Mouse (Mus musculus): ENCODE results near the gene Ifit1bl1. TPM values are rescaled to one million over a fixed set of nuclear protein-coding genes. Genes with fewer than 3 reads are reported as not detected.
A peak's percentile ranks its signal among the peaks of the same experiment; 100 is the strongest.
"Not testable (repeated sequence)": the region's sequence is repeated elsewhere in the genome, so short reads cannot be mapped to it uniquely, and the experiment has no call there.

The Ifit1bl1 gene
- polyA plus RNA-seq, 1 experiment from 2014 or later: 0.14 TPM

DNA sequence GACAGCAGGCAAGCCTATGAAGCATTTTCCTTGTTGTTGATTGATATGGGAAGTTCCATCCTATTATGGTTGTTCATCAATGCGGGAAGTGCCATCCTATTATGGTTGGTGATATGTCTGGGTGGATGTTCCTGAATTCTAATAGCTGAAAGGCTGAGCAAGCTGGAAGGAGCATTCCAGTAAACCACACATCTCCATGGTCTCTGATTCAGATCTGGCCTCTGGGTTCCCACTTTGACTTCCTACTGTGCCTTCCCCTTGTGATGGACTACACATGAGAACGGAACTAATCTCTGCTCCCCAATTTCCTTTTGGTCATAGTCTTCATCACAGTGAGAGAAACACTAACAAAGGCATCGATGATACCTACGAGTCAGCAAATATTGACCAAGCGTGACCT is 19.1 kb upstream of the Ifit1bl1 start:
- H3K27ac ChIP-seq: no peak overlapping the region
- H3K27me3 ChIP-seq: no peaks in the 10 kb centered on the region
- no peak overlapping the region for H3K9ac ChIP-seq
- H3K9me3 ChIP-seq: no peaks in the 10 kb centered on the region
- H3K4me1 ChIP-seq: no peaks in the 10 kb centered on the region
- H3K4me2 ChIP-seq (replicated peaks): no peak overlapping the region
- 91% methylated on average over 5 of the region's 5 CpGs for WGBS
- H3K4me3 ChIP-seq: no peak overlapping the region
- no peaks in the 10 kb centered on the region for H3K36me3 ChIP-seq
- no peak for ATAC-seq (ENCODE audit: insufficient number of reproducible peaks, insufficient read depth, low FRiP score, low TSS enrichment)

DNA sequence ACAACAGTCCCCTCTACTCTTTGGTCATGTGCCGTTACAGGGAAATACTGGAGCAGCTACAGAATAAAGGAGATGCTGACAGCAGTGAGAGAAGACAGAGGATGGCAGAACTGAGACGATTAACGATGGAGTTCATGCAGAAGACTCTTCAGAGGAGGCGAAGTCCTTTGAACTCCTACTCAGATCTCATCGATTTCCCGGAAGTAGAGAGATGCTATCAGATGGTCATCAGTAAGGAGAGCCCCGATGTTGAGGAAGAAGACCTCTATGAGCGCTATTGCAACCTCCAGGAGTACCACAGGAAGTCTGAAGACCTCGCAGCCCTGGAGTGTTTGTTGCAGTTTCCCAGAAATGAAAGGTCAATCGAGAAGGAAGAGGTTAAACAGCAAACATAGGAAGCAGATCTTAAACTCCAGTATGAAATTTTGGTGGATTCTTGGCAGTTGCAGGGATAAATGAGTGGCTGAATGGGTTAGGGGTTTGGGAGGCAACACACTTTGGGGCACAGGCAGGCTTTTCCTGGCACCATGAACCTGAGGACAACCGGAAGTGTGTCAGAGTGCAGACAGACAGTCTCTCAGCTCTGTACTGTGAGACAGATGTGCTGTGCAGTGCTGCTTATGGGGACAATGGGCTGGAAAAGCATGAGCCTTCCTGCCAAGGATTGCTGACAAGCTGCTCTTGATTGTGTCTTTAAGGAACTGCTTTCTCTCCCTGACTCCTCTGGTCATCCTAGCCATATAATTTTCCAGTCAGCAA is 10.7 kb upstream of the Ifit1bl1 start:
- not testable (repeated sequence) for ATAC-seq (ENCODE audit: insufficient number of reproducible peaks, insufficient read depth, low FRiP score, low TSS enrichment); H3K27ac ChIP-seq; H3K9ac ChIP-seq; H3K4me3 ChIP-seq; H3K4me2 ChIP-seq (replicated peaks); H3K27me3 ChIP-seq; H3K9me3 ChIP-seq; H3K36me3 ChIP-seq; H3K4me1 ChIP-seq
- 76% methylated on average over 5 of the region's 11 CpGs for WGBS

DNA sequence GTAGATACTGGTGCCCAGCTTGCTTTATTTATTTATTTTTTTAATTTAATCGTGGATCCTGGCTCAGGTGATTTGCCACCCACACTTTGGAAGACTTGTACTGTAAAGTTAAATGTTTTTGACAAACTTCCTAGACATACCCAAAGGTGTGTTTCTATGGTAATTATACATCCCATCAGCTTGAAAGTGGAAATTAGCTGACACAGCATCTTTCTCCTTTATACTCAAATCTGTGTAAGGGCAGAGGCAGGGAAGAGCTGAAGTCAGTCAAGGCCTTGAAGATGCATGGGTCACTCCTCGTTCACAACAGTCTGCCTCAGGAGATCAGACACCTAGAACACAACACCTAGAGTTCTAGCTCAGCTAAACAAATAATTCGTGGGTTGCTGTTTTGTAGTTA is 8.4 kb upstream of the Ifit1bl1 start:
- H3K4me2 ChIP-seq (replicated peaks); H3K4me1 ChIP-seq; H3K36me3 ChIP-seq; H3K27ac ChIP-seq; H3K9me3 ChIP-seq; ATAC-seq (ENCODE audit: insufficient number of reproducible peaks, insufficient read depth, low FRiP score, low TSS enrichment); H3K27me3 ChIP-seq; H3K4me3 ChIP-seq; H3K9ac ChIP-seq: not testable (repeated sequence)
- 73% methylated on average over 3 of the region's 3 CpGs for WGBS

DNA sequence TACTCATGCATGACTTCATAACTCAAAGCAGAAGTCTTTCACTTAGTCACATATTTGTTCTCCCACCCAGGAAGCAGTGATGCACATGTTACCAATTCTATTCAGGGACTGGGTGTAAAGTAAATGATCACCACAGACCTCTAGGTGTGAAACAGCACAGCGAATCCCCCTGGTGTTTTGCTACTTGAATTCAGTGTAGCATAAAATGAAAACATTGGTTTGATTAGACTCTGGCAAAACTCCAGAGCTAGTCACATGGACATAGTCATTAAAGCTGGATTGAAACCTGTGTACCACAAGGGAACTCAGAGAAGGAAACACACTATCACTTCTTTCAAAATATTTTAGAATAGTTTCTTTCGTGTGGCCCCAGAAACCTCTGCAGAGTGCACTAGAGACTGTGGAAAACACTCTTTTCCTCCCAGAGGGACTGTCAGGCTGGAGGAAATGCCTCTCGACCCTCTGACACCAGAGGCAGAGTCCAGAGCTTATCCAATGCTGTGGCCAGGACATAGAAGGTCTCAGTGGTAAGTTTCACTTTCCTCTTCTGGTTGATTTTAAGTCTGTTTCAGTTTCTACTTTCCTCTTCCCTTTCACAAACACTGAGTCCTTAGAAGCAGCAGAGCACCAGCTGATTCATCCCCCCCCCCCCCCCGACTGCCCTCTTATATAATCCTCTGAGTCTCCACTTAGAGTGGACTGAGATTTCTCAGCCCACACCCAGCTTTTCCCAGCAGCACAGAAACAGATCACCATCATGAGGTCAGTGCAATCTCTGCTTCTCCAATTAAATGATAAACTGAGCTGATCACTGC is 5.7 kb upstream of the Ifit1bl1 start, which contains the start of gene Ifit3b:
Ifit3b (plus strand) TSS at position 734 of the 815 bp plus-strand sequence.
- H3K4me3 ChIP-seq: not testable (repeated sequence)

DNA sequence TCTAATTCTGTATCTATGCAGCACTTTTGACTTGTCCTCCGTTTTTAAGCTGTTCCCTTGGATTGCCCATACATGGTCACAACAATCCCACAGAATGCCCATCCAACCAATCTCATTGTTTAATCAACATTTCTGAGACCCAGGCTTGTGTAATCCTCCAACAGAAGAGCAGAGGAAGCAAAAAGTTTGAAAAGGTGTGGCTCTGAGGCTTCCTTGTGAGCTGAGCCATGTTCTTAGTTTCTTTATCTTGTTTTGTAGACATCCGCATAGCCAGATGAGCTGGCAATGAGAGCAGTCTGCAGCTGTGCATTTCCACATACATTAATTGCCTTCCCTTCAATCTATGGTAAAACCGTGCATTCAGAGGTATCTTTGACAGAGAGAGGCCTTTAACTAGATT is 3.7 kb upstream of the Ifit1bl1 start:
- WGBS: 84% methylated on average over 3 of the region's 3 CpGs
- no peak for ATAC-seq (ENCODE audit: insufficient number of reproducible peaks, insufficient read depth, low FRiP score, low TSS enrichment)

More for the DNA sequence above, 5.7 kb upstream of the Ifit1bl1 start, which contains the start of gene Ifit3b:
- H3K27me3 ChIP-seq; H3K9ac ChIP-seq; H3K36me3 ChIP-seq; H3K4me1 ChIP-seq; H3K9me3 ChIP-seq; H3K27ac ChIP-seq; H3K4me2 ChIP-seq (replicated peaks): not testable (repeated sequence)
- ATAC-seq (ENCODE audit: insufficient number of reproducible peaks, insufficient read depth, low FRiP score, low TSS enrichment): peak; percentile 57
- WGBS: 33% methylated on average over 4 of the region's 4 CpGs

DNA sequence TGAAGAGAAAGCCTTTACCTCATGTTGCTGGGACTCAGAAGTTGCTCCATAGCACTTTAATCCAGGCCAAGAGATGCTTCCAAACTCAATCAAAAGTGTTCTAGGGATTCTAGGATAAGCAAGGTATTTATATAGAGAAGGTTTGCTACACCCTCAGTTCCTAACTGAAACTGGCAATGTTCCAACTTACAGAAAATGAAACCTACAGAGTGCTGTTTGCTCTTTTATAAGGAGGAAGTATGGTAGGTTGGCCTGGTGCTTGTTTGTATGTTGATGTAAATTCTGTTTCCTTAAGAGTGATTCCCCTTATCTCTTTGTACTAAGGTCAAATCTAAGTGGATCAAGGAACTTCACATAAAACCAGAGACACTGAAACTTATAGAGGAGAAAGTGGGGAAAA is 2.5 kb downstream of the Ifit1bl1 start:
- not testable (repeated sequence) for H3K9ac ChIP-seq; H3K4me3 ChIP-seq; H3K27ac ChIP-seq; H3K4me2 ChIP-seq (replicated peaks); ATAC-seq (ENCODE audit: insufficient number of reproducible peaks, insufficient read depth, low FRiP score, low TSS enrichment); H3K9me3 ChIP-seq; H3K27me3 ChIP-seq; H3K4me1 ChIP-seq; H3K36me3 ChIP-seq

More for the DNA sequence above, 3.7 kb upstream of the Ifit1bl1 start:
- H3K4me2 ChIP-seq (replicated peaks): no peak overlapping the region
- H3K9ac ChIP-seq: no peak overlapping the region
- no peak overlapping the region for H3K4me3 ChIP-seq
- no peak overlapping the region for H3K27ac ChIP-seq
- H3K36me3 ChIP-seq: no peaks in the 10 kb centered on the region
- H3K9me3 ChIP-seq: no peaks in the 10 kb centered on the region
- peaks cover 3% of the 10 kb centered on the region; the same call in 1 of the 2 replicates for H3K4me1 ChIP-seq
- no peaks in the 10 kb centered on the region for H3K27me3 ChIP-seq

DNA sequence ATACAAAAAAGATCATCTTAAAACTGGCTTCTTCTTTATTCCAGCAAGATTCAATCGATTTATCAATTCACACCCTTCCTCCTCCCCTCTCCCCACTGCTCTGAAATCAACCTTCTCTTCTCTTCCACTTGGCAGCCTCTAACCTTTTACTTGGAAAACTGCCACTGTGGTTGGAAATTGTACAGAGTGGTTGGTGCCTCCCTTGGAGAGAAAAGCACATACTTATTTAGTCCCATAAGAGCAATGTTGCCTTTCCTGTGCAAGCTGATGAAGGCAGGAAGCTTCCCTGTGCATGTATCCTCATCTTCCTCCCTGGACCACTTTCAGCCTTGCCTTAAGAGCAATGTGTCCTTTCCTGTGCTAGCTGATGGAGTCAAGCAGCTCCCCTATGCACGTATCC is 3.4 kb downstream of the Ifit1bl1 start:
- no peak overlapping the region for H3K4me3 ChIP-seq
- H3K4me1 ChIP-seq: no peaks in the 10 kb centered on the region
- H3K9ac ChIP-seq: no peak overlapping the region
- WGBS: 84% methylated on average over 2 of the region's 2 CpGs
- H3K27me3 ChIP-seq: no peaks in the 10 kb centered on the region
- no peak overlapping the region for H3K4me2 ChIP-seq (replicated peaks)
- no peak overlapping the region for H3K27ac ChIP-seq
- no peak for ATAC-seq (ENCODE audit: insufficient number of reproducible peaks, insufficient read depth, low FRiP score, low TSS enrichment)
- H3K36me3 ChIP-seq: no peaks in the 10 kb centered on the region
- H3K9me3 ChIP-seq: no peaks in the 10 kb centered on the region

DNA sequence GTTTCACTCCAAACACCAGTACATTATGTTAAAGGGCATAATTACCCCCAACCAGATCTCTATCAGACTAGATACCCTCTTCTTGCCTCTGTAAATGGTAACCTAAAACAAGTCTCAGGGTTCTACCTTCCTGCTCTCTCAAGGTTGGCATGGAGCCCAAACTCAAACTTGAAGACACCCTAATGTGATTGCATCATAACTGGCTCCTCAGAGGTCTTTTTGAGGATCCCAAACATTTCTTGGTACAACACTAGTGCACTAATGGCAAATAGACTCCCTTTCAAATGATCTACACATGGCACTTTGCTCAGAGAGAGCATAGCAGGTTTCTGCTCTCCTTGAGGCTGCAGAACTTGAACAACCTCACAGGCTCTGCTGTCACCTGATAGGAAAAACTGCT is 4.9 kb downstream of the Ifit1bl1 start:
- H3K4me3 ChIP-seq: no peak overlapping the region
- no peak overlapping the region for H3K9ac ChIP-seq
- no peaks in the 10 kb centered on the region for H3K27me3 ChIP-seq
- H3K9me3 ChIP-seq: no peaks in the 10 kb centered on the region
- no peak overlapping the region for H3K4me2 ChIP-seq (replicated peaks)
- no peak for ATAC-seq (ENCODE audit: insufficient number of reproducible peaks, insufficient read depth, low FRiP score, low TSS enrichment)
- no peak overlapping the region for H3K27ac ChIP-seq
- no peaks in the 10 kb centered on the region for H3K4me1 ChIP-seq
- H3K36me3 ChIP-seq: no peaks in the 10 kb centered on the region

DNA sequence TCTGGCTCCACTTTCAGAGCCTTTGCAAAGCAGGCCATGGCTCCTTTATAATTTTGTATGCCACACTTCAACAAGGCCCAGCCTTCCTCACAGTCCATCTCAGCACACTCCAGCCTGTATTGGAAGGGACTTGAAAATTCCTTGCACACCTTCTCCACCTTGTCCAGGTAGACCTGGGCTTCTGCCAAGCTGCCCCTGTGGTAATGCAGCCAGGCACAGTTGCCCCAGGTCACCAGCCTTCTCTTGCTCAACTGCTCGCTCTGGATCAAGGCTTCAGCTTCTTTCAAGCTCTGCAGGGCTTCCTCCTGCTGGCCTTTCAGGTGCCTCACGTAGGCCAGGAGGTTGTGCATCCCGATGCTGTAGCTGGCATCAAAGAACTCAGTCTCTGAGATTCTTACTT is 7.2 kb downstream of the Ifit1bl1 start:
- ATAC-seq (ENCODE audit: insufficient number of reproducible peaks, insufficient read depth, low FRiP score, low TSS enrichment); H3K36me3 ChIP-seq; H3K9me3 ChIP-seq; H3K9ac ChIP-seq; H3K4me1 ChIP-seq; H3K4me3 ChIP-seq; H3K27me3 ChIP-seq; H3K4me2 ChIP-seq (replicated peaks); H3K27ac ChIP-seq: not testable (repeated sequence)
- 75% methylated on average over 3 of the region's 3 CpGs for WGBS

DNA sequence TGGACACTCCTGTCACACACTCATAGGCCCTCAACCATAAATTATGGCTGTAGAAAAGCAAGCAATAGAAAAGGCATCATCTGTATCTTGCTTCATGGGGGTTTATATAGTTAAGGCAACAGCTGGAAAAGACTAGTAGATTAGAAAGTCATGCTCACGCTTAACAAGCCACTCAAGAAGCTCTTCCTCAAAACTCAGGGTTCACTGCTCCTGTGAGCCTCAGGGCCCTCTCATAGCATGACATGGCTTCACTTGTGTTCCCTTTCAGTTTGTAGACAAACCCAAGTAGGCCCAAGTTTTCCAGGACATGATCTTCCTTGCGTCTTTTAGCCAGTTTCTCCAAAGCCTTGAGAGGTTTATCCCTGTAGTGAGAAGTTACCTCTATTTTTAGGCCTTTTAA is 8.3 kb downstream of the Ifit1bl1 start:
- no peaks in the 10 kb centered on the region for H3K9me3 ChIP-seq
- 89% methylated on average over 2 of the region's 2 CpGs for WGBS
- H3K4me3 ChIP-seq: no peak overlapping the region
- no peaks in the 10 kb centered on the region for H3K27me3 ChIP-seq
- no peaks in the 10 kb centered on the region for H3K4me1 ChIP-seq
- no peak overlapping the region for H3K4me2 ChIP-seq (replicated peaks)
- no peaks in the 10 kb centered on the region for H3K36me3 ChIP-seq
- H3K27ac ChIP-seq: no peak overlapping the region
- no peak for ATAC-seq (ENCODE audit: insufficient number of reproducible peaks, insufficient read depth, low FRiP score, low TSS enrichment)
- H3K9ac ChIP-seq: no peak overlapping the region

DNA sequence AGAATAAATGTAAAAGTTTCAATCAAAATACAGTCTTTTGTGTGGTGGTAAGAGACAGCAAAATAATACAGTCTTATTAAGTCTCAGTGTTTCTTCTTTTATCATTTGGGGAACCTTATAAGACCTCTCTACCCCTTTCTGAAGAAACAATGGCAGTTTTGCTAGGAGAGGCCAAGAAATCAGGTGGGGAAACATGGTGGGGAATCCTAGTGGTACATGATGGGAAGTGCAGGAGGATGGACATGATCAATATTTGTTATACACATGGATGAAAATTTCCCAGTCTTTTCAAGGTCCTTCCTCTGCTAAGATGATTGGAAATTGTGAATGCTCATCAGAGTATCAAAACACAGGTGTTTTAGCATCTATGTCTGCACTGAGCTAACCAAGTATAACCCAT is 12.8 kb downstream of the Ifit1bl1 start:
- Histone ChIP-seq H3K9me3 (no peaks in the 10 kb centered on the region), H3K4me3 (no peak overlapping the region), H3K27me3 (no peaks in the 10 kb centered on the region), H3K9ac (no peak overlapping the region), H3K4me1 (no peaks in the 10 kb centered on the region), H3K4me2 (replicated peaks) (no peak overlapping the region), H3K36me3 (no peaks in the 10 kb centered on the region), H3K27ac (no peak overlapping the region)
- no peak for ATAC-seq (ENCODE audit: insufficient number of reproducible peaks, insufficient read depth, low FRiP score, low TSS enrichment)

Data from embryonic facial prominence, embryonic 12.5 days (tissue).